Mouse (Mus musculus): ENCODE data around the gene Pcnx4.

- no peak for TF ChIP-seq CTCF (IDR thresholded peaks at IDR 0.05; ENCODE audit: borderline replicate concordance, control insufficient read depth, extremely low read depth, insufficient read depth, low read length, poor library complexity)
- no peak for TF ChIP-seq POLR2A (IDR thresholded peaks at IDR 0.05; ENCODE audit: control insufficient read depth, extremely low read depth, insufficient read depth, low read length, poor library complexity)
Observed at GRCm38 (mm10) chr12:72620856-72621255, 84.7 kb downstream of the Pcnx4 start.

Measured in thymus, adult 2 months (tissue).